Mouse (Mus musculus) hindbrain, embryonic 16.5 days (tissue): ENCODE measurements around the gene Cblc. TPM values are rescaled to one million over a fixed set of nuclear protein-coding genes. Genes with fewer than 3 reads are reported as not detected.
A peak's percentile ranks its signal among the peaks of the same experiment; 100 is the strongest.

Experiments
- ATAC-seq: fragments of 200-750 bp; cut with Nextera tagmentation; 2 replicates; pipeline ENCODE4 v1.8.0; 2017; ENCODE audit warnings: moderate TSS enrichment, moderate library complexity
- H3K27ac ChIP-seq: fragments of 300-500 bp; sonication (generic); 2 replicates; pipeline ENCODE4 v1.5.1; 2014; ENCODE audit warnings: low read depth, mild to moderate bottlenecking, control low read depth, low read length, moderate library complexity
- H3K27me3 ChIP-seq: fragments of 300-500 bp; sonication (generic); replicated peaks from 2 replicates; pipeline ENCODE4 v1.6.1; 2014; ENCODE audit warnings: low read length; ENCODE audit not compliant: control insufficient read depth, insufficient read depth
- H3K36me3 ChIP-seq: fragments of 300-500 bp; sonication (generic); 2 replicates; pipeline ENCODE4 v1.6.1; 2014; ENCODE audit warnings: mild to moderate bottlenecking, low read length, moderate library complexity, mixed read lengths; ENCODE audit not compliant: control insufficient read depth, insufficient read depth
- H3K4me1 ChIP-seq: fragments of 300-500 bp; sonication (generic); 2 replicates; pipeline ENCODE4 v1.6.1; 2014; ENCODE audit warnings: low read depth, low read length; ENCODE audit not compliant: control insufficient read depth, insufficient read depth
- H3K4me2 ChIP-seq: fragments of 300-500 bp; sonication (generic); 2 replicates; pipeline ENCODE4 v1.6.1; 2014; ENCODE audit warnings: mild to moderate bottlenecking, low read length, control low read depth, moderate library complexity
- H3K4me3 ChIP-seq: fragments of 300-500 bp; sonication (generic); 2 replicates; pipeline ENCODE4 v1.5.1; 2014; ENCODE audit warnings: mild to moderate bottlenecking, low read length, control low read depth, moderate library complexity
- H3K9ac ChIP-seq: fragments of 300-500 bp; sonication (generic); 2 replicates; pipeline ENCODE4 v1.6.1; 2014; ENCODE audit warnings: low read depth, mild to moderate bottlenecking, control low read depth, low read length, moderate library complexity
- H3K9me3 ChIP-seq: fragments of 300-500 bp; sonication (generic); 2 replicates; pipeline ENCODE4 v1.6.1; 2014; ENCODE audit warnings: mild to moderate bottlenecking, low read length, moderate library complexity; ENCODE audit not compliant: control insufficient read depth
- WGBS: fragments of 180-500 bp; shearing (Covaris S2); extraction: QIAGEN DNeasy Blood & Tissue Kit; methylation state at CpG from one replicate; pipeline ENCODE4 v1.1.7; 2014; 5-methylcytosine and 5-hydroxymethylcytosine counted together
- polyA plus RNA-seq: library from polyadenylated mRNA; unstranded; fragments of >200 nt; fragmentation: Nextera tagmentation; extraction: Ambion mirVana; gene quantifications from 2 replicates; pipeline ENCODE4 v1.2.1, GENCODE M21; 2015

Gene Cblc
- polyA plus RNA-seq, 1 experiment from 2014 or later, result 0.34 TPM

DNA sequence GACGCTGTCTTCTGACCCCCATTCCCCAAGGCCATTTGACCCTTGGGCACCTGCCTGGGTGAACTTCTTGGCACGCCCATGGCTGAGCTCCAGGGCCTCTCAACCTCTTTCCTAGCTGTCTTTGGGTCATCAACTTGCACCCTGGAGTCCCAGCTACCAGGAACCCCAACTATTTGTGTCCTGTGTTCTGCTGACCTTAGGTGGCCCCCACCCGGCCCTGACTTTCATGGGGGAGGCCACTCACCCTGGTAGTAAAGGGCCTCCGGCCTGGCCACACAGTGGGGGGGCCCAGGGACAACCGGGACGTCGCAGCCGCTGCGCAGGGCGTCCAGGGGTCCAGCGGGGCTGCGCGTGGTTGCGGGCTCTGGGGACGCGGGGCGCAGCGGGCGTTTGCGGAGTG, 25.6 kb upstream of the Cblc start:
- Histone ChIP-seq H3K9ac (peak overlapping the region; percentile 55), H3K4me1 (peaks cover 8% of the 10 kb centered on the region), H3K9me3 (no peaks in the 10 kb centered on the region; the same call in 1 of the 2 replicates), H3K27ac (no peak overlapping the region), H3K4me2 (peak overlapping the region; percentile 60), H3K4me3 (peak overlapping the region; percentile 36), H3K36me3 (no peaks in the 10 kb centered on the region), H3K27me3 (peaks cover 44% of the 10 kb centered on the region)
- 9% methylated on average over 13 of the region's 20 CpGs for WGBS
- no peak for ATAC-seq

DNA sequence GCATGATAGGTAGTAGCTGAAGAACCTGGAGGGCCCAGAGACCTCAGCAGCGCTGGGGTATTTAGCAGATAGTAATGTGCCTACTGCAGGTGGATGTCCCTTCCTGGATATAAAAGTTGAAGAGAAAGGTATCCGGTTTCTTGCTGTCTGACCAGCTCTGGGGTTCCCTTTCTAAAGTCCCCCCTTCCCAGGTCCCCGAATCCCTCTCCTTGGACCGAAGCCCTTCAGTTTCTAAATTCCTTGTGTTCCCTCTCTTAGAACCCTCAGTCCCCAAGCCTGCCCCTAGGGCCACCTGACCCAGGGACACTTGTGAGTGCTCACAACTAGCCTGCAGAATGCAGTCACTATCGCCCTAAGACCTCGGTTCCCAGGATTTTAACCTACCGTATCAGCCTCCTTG, 25.0 kb upstream of the Cblc start:
- H3K9ac ChIP-seq, result no peak overlapping the region
- H3K4me3 ChIP-seq, result no peak overlapping the region
- H3K36me3 ChIP-seq, result no peaks in the 10 kb centered on the region
- no peak for ATAC-seq
- no peak overlapping the region for H3K27ac ChIP-seq
- peaks cover 48% of the 10 kb centered on the region for H3K27me3 ChIP-seq
- 61% methylated on average over 7 of the region's 7 CpGs for WGBS
- no peaks in the 10 kb centered on the region; the same call in 1 of the 2 replicates for H3K9me3 ChIP-seq
- H3K4me1 ChIP-seq, result peaks cover 12% of the 10 kb centered on the region
- no peak overlapping the region for H3K4me2 ChIP-seq

DNA sequence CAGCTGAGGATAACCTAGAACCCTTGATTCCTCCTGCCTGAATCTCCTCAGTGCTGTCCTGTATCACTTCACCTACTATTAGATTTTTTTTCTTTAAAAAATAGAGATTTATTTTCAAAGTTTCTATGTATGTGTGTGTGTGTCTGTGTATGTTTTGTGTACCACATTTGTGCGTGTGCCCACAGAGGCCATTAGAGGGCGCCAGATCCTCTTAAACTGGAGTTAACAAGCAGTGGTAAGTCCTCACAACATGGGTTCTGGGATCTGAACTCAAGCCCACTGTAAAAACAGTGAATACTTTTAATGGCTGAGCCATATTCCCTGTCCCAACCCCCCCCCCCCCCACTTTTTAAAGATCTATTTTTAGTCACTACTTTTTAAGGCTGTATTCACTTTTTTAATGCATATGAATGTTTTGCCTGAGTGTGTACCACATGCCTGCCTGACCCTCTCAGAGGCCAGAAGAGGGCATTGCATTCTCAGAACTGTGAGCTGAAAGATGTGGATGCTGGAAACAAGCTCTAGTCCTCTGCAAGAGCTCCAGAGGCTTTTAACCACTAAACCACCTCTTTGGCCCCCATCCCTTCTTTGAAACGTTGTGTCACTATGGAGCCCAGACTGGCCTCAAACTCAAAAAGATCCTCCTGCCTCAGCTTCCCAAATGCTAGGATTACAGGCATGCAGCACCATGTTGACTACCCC, 23.9 kb upstream of the Cblc start:
- Histone ChIP-seq H3K27me3 (peaks cover 48% of the 10 kb centered on the region), H3K4me2 (no peak overlapping the region), H3K9ac (no peak overlapping the region), H3K4me3 (no peak overlapping the region), H3K27ac (no peak overlapping the region), H3K9me3 (no peaks in the 10 kb centered on the region; the same call in 1 of the 2 replicates), H3K4me1 (peaks cover 22% of the 10 kb centered on the region), H3K36me3 (no peaks in the 10 kb centered on the region)
- 70% methylated on average over 3 of the region's 3 CpGs for WGBS
- ATAC-seq, result no peak

DNA sequence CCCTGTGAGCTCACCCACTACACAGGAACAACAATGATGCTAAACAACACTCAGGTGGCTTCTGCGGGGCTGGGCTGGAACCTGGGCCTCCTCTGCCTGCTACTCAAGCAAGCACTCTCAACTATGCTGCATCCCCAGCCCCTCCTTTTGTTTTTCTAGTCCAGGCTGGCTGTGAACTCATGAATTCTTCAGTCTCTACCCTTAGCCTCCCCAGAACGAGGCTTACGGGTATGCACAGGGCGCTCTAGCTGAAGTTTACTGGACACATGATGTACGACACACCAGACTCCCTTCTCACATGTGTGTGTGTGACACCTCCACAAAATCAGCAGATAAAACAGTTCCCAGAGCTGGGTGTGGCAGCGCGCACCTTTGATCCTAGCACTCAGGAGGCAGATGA, 22.3 kb upstream of the Cblc start:
- H3K9ac ChIP-seq, result no peak overlapping the region
- peaks cover 39% of the 10 kb centered on the region for H3K27me3 ChIP-seq
- H3K4me3 ChIP-seq, result no peak overlapping the region
- peaks cover 22% of the 10 kb centered on the region for H3K4me1 ChIP-seq
- H3K9me3 ChIP-seq, result no peaks in the 10 kb centered on the region; the same call in 1 of the 2 replicates
- no peak overlapping the region for H3K27ac ChIP-seq
- no peak for ATAC-seq
- WGBS, result 91% methylated on average over 7 of the region's 7 CpGs
- H3K36me3 ChIP-seq, result no peaks in the 10 kb centered on the region
- no peak overlapping the region for H3K4me2 ChIP-seq

- H3K9ac ChIP-seq, result no peak overlapping the region
- no peak for ATAC-seq
- H3K4me1 ChIP-seq, result peaks cover 22% of the 10 kb centered on the region
- H3K4me3 ChIP-seq, result no peak overlapping the region
- peaks cover 37% of the 10 kb centered on the region for H3K27me3 ChIP-seq
- H3K36me3 ChIP-seq, result no peaks in the 10 kb centered on the region
- H3K9me3 ChIP-seq, result no peaks in the 10 kb centered on the region; the same call in 1 of the 2 replicates
- H3K4me2 ChIP-seq, result no peak overlapping the region
- WGBS, result 83% methylated on average over 5 of the region's 5 CpGs
- no peak overlapping the region for H3K27ac ChIP-seq
Observed at GRCm38 (mm10) chr7:19818440-19818839, 21.8 kb upstream of the Cblc start.

GRCm38 (mm10) chr7:19817382-19818105, 20.9 kb upstream of the Cblc start:
- peak; percentile 18; the same call in 1 of the 2 replicates for ATAC-seq
- Histone ChIP-seq H3K27me3 (peaks cover 34% of the 10 kb centered on the region), H3K36me3 (no peaks in the 10 kb centered on the region), H3K4me1 (peaks cover 21% of the 10 kb centered on the region), H3K9ac (no peak overlapping the region), H3K4me3 (no peak overlapping the region), H3K27ac (no peak overlapping the region), H3K4me2 (peak overlapping the region; percentile 76), H3K9me3 (no peaks in the 10 kb centered on the region; the same call in 1 of the 2 replicates)
- 9% methylated on average over 15 of the region's 15 CpGs for WGBS

DNA sequence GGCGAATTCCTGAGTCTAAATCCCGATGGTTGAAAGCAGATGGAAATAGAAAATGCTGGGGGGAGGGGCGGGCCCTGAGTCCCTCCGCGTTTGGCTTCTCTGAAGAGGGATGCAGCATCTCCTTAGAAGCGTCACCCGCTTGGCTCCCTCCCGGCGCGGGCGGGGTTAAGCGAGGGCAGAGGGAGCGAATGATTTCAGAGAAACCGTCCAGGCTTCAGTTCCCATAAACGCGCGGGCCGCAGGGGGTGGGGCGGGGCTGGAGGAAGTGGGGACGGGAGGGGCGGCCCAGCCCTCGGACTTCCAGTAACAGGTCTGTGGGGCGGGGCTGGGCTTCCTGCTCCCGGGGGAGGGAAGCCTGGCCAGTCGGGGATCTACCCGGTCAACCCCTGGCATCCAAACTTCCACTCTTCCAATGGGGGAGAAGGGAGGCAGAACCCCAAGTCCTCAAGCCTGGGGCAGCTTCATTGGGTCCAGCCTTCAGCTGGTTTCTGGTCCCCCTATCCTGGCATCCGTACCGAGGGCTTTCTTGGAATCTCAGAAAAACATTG, 19.7 kb upstream of the Cblc start:
- Histone ChIP-seq H3K27ac (no peak overlapping the region; the same call in 1 of the 2 replicates), H3K4me2 (peak overlapping the region; percentile 76), H3K9ac (peak overlapping the region; percentile 59), H3K9me3 (no peaks in the 10 kb centered on the region; the same call in 1 of the 2 replicates), H3K36me3 (no peaks in the 10 kb centered on the region), H3K27me3 (peaks cover 32% of the 10 kb centered on the region), H3K4me1 (peaks cover 18% of the 10 kb centered on the region), H3K4me3 (peak overlapping the region; percentile 48)
- WGBS, result under 1% methylated on average over 28 of the region's 28 CpGs
- ATAC-seq, result peak; percentile 51

DNA sequence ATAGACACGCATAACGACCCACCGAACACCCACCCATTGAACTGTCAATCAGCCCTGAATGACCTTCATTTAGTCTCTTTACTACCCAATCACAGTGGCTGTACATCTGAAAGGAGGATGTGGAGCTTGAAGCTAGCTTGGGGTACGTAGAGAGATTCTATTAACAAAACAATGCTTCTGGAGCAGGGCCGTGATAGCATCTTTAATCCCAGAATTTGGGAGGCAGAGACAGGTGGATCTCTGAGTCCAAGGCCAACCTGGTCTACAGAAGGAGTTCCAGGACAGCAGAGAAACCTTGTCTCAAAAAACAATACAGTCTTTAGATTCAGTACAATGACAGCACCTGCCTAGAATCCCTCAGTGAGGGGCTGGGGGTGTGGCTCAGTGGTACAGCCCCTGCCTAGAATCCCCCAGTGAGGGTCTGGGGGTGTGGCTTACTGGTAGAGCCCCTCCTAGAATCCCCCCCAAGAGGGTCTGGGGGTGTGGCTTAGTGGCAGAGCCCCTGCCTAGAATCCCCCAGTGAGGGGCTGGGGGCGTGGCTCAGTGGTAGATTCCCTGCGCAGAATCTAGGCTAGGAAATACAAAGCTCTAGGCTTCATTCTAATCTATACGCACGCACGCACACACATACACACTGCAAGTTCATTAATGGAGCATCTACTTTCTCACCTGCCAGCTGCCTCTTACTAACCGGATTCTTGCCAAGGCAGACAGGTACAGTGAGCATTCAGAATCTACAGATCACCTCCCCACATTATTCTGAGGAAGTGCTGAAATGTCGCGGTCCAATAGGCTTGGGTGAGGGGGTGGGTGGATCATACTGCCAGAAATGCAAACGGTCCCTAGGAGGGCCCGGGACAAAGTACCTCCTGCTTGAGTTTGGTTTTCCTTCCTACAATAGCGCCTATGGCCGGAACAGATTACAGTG, 19.0 kb upstream of the Cblc start:
- Histone ChIP-seq H3K27me3 (peaks cover 27% of the 10 kb centered on the region), H3K36me3 (no peaks in the 10 kb centered on the region), H3K9me3 (no peaks in the 10 kb centered on the region; the same call in 1 of the 2 replicates), H3K4me1 (peaks cover 21% of the 10 kb centered on the region), H3K4me3 (peak overlapping the region; percentile 48), H3K27ac (no peak overlapping the region; the same call in 1 of the 2 replicates), H3K4me2 (peak overlapping the region; percentile 76), H3K9ac (peak overlapping the region; percentile 59)
- 22% methylated on average over 17 of the region's 17 CpGs for WGBS
- ATAC-seq, result peak; percentile 57
